Mouse (Mus musculus): Measurements from ENCODE around the gene Tjp1.

The Tjp1 gene

GRCm38 (mm10) chr7:65279277-65279676, 248.3 kb downstream of the Tjp1 start:
- in situ Hi-C loops (cut with MboI; ENCODE audit: low sequenced_read_pairs) = no loop called here

DNA sequence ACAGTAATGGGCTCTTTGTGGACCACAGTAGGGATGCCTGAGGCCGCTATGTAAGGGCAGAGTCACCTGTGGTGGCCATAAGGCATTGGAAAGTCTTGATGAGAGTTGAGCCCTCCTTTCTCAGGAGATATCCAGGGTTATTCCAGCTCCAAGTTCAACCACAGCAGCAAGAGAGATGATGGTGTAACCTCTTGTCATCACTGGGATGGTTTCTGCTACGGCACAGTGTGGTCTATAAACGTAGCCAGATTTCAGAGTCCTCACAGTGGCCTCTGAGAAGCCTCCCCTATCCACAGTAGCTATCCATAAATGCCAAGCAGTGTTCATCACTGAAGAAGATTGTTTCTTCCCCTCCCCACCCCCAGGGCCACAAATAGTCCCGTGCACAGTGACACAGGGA, 251.8 kb downstream of the Tjp1 start:
- in situ Hi-C loops (cut with MboI; ENCODE audit: low sequenced_read_pairs) = no loop called here

DNA sequence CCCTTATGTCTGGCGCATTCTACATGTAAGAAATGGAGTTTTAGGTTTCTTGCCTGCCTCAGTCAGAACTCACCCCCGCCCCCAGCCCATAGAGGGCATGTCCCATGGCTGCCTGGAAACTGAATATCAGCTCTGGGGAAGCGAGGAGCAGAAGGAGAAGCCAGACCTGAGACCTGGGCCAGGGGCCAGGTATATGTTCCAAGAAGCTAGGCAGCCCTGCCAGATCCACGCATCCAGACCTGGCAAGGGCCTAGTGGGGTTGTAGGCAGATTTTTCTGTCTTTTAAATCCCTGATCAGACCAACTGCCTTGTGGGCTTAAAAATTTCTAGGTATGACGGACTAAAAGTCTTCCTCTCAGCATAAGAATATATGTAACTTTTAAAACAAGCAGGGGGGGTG, 253.4 kb downstream of the Tjp1 start:
- in situ Hi-C loops (cut with MboI; ENCODE audit: low sequenced_read_pairs) = no loop called here

- in situ Hi-C loops (cut with MboI; ENCODE audit: low sequenced_read_pairs) = no loop called here
Observed at GRCm38 (mm10) chr7:65249656-65250055, 277.9 kb downstream of the Tjp1 start.

Data from CH12F3 (cell line).